Mouse (Mus musculus): ENCODE measurements around the gene Gm44502.

DNA sequence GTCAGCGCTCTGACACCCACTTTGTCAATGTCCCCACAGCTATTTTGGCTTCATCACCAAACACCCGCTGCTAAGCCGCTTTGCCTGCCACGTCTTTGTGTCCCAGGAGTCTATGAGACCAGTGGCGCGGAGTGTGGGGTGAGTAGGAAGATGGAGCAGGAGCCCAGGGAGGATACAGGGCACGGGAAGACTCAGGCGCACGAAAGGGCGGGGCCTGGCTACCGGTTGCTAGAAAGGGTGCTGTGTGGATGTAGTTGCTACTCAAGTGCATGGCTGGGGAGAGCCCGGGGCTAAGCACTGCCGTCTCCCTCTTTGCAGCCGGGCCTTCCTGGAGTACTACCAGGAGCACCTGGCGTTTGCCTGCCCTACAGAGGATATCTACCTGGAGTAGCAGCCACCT lies 31.8 kb upstream of the Gm44502 start:
- TF ChIP-seq TAL1 (IDR thresholded peaks at IDR 0.05; ENCODE audit: low read length) (no peak), GATA1 (IDR thresholded peaks at IDR 0.05; ENCODE audit: low read length) (no peak)
